Mouse (Mus musculus) lung, adult 2 months (tissue): ENCODE data around the gene Mcf2l.

Experiments used
- CTCF ChIP-seq: fragments of 200-500 bp; IDR thresholded peaks from 2 replicates; pipeline ENCODE4 v1.5.1; 2011; ENCODE audit warnings: mild to moderate bottlenecking, low read length, control low read depth; ENCODE audit not compliant: insufficient read depth
- POLR2A ChIP-seq: fragments of 200-500 bp; IDR thresholded peaks from 2 replicates; pipeline ENCODE4 v1.6.1; 2011; ENCODE audit warnings: low read depth, mild to moderate bottlenecking, control low read depth, low read length, borderline replicate concordance; ENCODE audit errors: extremely low read depth

GRCm38 (mm10) chr8:12883051-12884004, 9.7 kb downstream of the Mcf2l start:
- TF ChIP-seq POLR2A (no peak), CTCF (no peak)
